Mouse (Mus musculus) granulocyte monocyte progenitor cell, adult 5-6 weeks (primary cell): ENCODE results near the gene A330070K13Rik. TPM values are rescaled to one million over a fixed set of nuclear protein-coding genes. Genes with fewer than 3 reads are reported as not detected.

Experiments used
- ATAC-seq: replicated peaks from 2 replicates; pipeline ENCODE4 v1.8.0; 2016; ENCODE audit warnings: mild to moderate bottlenecking, moderate TSS enrichment, inconsistent platforms; ENCODE audit not compliant: poor library complexity, severe bottlenecking
- total RNA-seq, 2 experiments: library from RNA; stranded (forward) in 1 of 2; stranded (reverse) in 1 of 2; fragments of 200-712, 200-1000 nt in 1 of 2; fragments of >200 nt in 1 of 2; fragmentation: Nextera tagmentation in 1 of 2; gene quantifications; 2 replicates each; pipeline ENCODE4 v1.2.3; 2014 to 2017

The A330070K13Rik gene
- total RNA-seq, 2 experiments from 2014 or later = not detected

DNA sequence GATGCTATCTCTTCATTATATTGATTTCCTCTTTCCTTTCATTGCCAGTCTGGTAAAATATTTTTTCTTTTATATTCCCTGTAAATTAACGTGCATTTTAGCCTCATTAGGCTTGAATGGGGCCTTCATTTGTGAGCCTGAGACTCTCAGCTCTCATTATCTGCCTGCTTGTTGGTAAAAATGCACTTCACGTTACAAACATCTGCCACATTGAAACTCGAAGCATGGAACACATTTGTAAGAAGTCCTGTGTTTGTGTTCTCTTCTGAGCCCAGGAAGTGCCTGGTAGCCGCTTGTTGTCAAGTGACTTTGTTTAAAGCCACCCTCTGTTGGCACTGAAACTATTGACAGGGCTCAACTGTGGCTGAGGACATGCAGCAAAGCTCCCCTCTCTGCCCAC is 53.2 kb downstream of the A330070K13Rik start:
- no peak for ATAC-seq

GRCm38 (mm10) chr5:130330801-130331200 is 53.6 kb downstream of the A330070K13Rik start:
- no peak for ATAC-seq

- peak; percentile 53 for ATAC-seq
Measured at GRCm38 (mm10) chr5:130329889-130330288, 54.5 kb downstream of the A330070K13Rik start.

Other genes with a start within 250 kb of the A330070K13Rik start
- 3.2 and 4.4 TPM in 2 replicates for gene Kctd7, start 239.8 kb downstream of the A330070K13Rik start, total RNA-seq (2014; fragmentation: Nextera tagmentation)
- 3.6 and 4.1 TPM in 2 replicates for gene Kctd7, start 239.8 kb downstream of the A330070K13Rik start, total RNA-seq (2017)
- gene Rabgef1, start 212.8 kb downstream of the A330070K13Rik start, total RNA-seq (2014; fragmentation: Nextera tagmentation) = 12.8 and 18.8 TPM in 2 replicates
- 11.3 and 24.0 TPM in 2 replicates for gene Rabgef1, start 212.8 kb downstream of the A330070K13Rik start, total RNA-seq (2017)
- gene Tmem248, start 167.6 kb downstream of the A330070K13Rik start, total RNA-seq (2014; fragmentation: Nextera tagmentation) = 64.5 and 70.1 TPM in 2 replicates
- gene Tmem248, start 167.6 kb downstream of the A330070K13Rik start, total RNA-seq (2017) = 71.8 and 85.0 TPM in 2 replicates
- gene Sbds, start 129.1 kb downstream of the A330070K13Rik start, total RNA-seq (2014; fragmentation: Nextera tagmentation) = 47.8 and 52.4 TPM in 2 replicates
- gene Sbds, start 129.1 kb downstream of the A330070K13Rik start, total RNA-seq (2017) = 61.0 and 101 TPM in 2 replicates
- 12.0 and 16.7 TPM in 2 replicates for gene Tyw1, start 129.0 kb downstream of the A330070K13Rik start, total RNA-seq (2014; fragmentation: Nextera tagmentation)
- 31.9 and 37.4 TPM in 2 replicates for gene Tyw1, start 129.0 kb downstream of the A330070K13Rik start, total RNA-seq (2017)
- not detected in 2 replicates for gene Caln1, start 15.2 kb downstream of the A330070K13Rik start, total RNA-seq (2014; fragmentation: Nextera tagmentation)
- gene Caln1, start 15.2 kb downstream of the A330070K13Rik start, total RNA-seq (2017) = not detected in 2 replicates